Mouse (Mus musculus): ENCODE data around the gene Lgals9. TPM values are rescaled to one million over a fixed set of nuclear protein-coding genes. Genes with fewer than 3 reads are reported as not detected.

Gene Lgals9
- 146 TPM for polyA plus RNA-seq (2015; fragmentation: Illumina TruSeq; extraction: RNeasy Lipid Tissue Mini Kit (QIAGEN cat#74804); ENCODE audit: insufficient read depth, low replicate concordance)

GRCm38 (mm10) chr11:78984483-78985177, at the start of gene Lgals9:
Lgals9 (minus strand) TSS chr11:78984946.

GRCm38 (mm10) chr11:78920411-78920939, 64.3 kb downstream of the Lgals9 start, which contains the start of gene Nos2:
Nos2 (plus strand) TSS chr11:78920787.

Other genes starting within 250 kb of the Lgals9 start
- gene Ccnq, start 233.2 kb downstream of the Lgals9 start, polyA plus RNA-seq (2015; fragmentation: Illumina TruSeq; extraction: RNeasy Lipid Tissue Mini Kit (QIAGEN cat#74804); ENCODE audit: insufficient read depth, low replicate concordance): 15.7 TPM
- gene Lyrm9, start 158.4 kb downstream of the Lgals9 start, polyA plus RNA-seq (2015; fragmentation: Illumina TruSeq; extraction: RNeasy Lipid Tissue Mini Kit (QIAGEN cat#74804); ENCODE audit: insufficient read depth, low replicate concordance): 7.6 TPM
- gene Nos2, start 64.2 kb downstream of the Lgals9 start, polyA plus RNA-seq (2015; fragmentation: Illumina TruSeq; extraction: RNeasy Lipid Tissue Mini Kit (QIAGEN cat#74804); ENCODE audit: insufficient read depth, low replicate concordance): 0.72 TPM
- 6.6 TPM for gene Ksr1, start 161.5 kb upstream of the Lgals9 start, polyA plus RNA-seq (2015; fragmentation: Illumina TruSeq; extraction: RNeasy Lipid Tissue Mini Kit (QIAGEN cat#74804); ENCODE audit: insufficient read depth, low replicate concordance)